Mouse (Mus musculus) skeletal muscle tissue, adult 2 months (tissue): ENCODE results near the gene Zpbp.
A peak's percentile ranks its signal among the peaks of the same experiment; 100 is the strongest.

Experiments
- DNase-seq: peaks from one replicate; pipeline ENCODE4 v3.0.0-alpha.2; 2012; ENCODE audit warnings: low read depth, low spot score

Zpbp gene

GRCm38 (mm10) chr11:11461635-11462560 lies at the start of gene Zpbp, which contains the start of gene Spata48:
Gene Zpbp (minus strand): TSS chr11:11462408.
Gene Spata48 (plus strand): TSS chr11:11462094.
- DNase-seq: peak; percentile 69

GRCm38 (mm10) chr11:11509413-11509812 lies 47.2 kb upstream of the Zpbp start:
- DNase-seq: no peak

GRCm38 (mm10) chr11:11506187-11506586 lies 44.0 kb upstream of the Zpbp start:
- DNase-seq: peak; percentile 7

GRCm38 (mm10) chr11:11499944-11500343 lies 37.7 kb upstream of the Zpbp start:
- no peak for DNase-seq

- DNase-seq: no peak
These were observed 33.5 kb upstream of the Zpbp start for GRCm38 (mm10) chr11:11495697-11496096.

GRCm38 (mm10) chr11:11492044-11492443 lies 29.8 kb upstream of the Zpbp start:
- DNase-seq: no peak

GRCm38 (mm10) chr11:11484378-11484777 lies 22.2 kb upstream of the Zpbp start:
- no peak for DNase-seq

- no peak for DNase-seq
These were observed 6.7 kb upstream of the Zpbp start for GRCm38 (mm10) chr11:11468924-11469323.

- DNase-seq: no peak
These were observed 318 bp upstream of the Zpbp start for GRCm38 (mm10) chr11:11462561-11462890.

GRCm38 (mm10) chr11:11455037-11455436 lies 7.2 kb downstream of the Zpbp start:
- no peak for DNase-seq

- DNase-seq: no peak
These were observed 44.9 kb downstream of the Zpbp start for GRCm38 (mm10) chr11:11417356-11417755.

- no peak for DNase-seq
These were observed 48.0 kb downstream of the Zpbp start for GRCm38 (mm10) chr11:11414188-11414587.

- no peak for DNase-seq
These were observed 67.5 kb downstream of the Zpbp start for GRCm38 (mm10) chr11:11394686-11395085.

- no peak for DNase-seq
These were observed 69.0 kb downstream of the Zpbp start for GRCm38 (mm10) chr11:11393164-11393563.

GRCm38 (mm10) chr11:11371305-11371704 lies 90.9 kb downstream of the Zpbp start:
- no peak for DNase-seq

GRCm38 (mm10) chr11:11283512-11283911 lies 178.7 kb downstream of the Zpbp start:
- DNase-seq: no peak

- DNase-seq: no peak
These were observed 182.1 kb downstream of the Zpbp start for GRCm38 (mm10) chr11:11280128-11280527.

- DNase-seq: no peak
These were observed 204.9 kb downstream of the Zpbp start for GRCm38 (mm10) chr11:11257348-11257747.

GRCm38 (mm10) chr11:11242694-11243377 lies 219.4 kb downstream of the Zpbp start:
- DNase-seq: no peak

GRCm38 (mm10) chr11:11239346-11239745 lies 222.9 kb downstream of the Zpbp start:
- DNase-seq: no peak
